Mouse (Mus musculus): Measurements from ENCODE around the gene Scap. TPM values are rescaled to one million over a fixed set of nuclear protein-coding genes. Genes with fewer than 3 reads are reported as not detected.

The Scap gene
- 69.3 to 87.5 TPM (median 75.0 TPM) in 4 replicates for total RNA-seq (2023)

GRCm38 (mm10) chr9:110333135-110333895, at the start of gene Scap:
Gene Scap, plus strand, starts transcription at chr9:110333288.

GRCm38 (mm10) chr9:110304969-110305651, 28.0 kb upstream of the Scap start, which contains the start of gene Elp6:
Gene Elp6, plus strand, starts transcription at chr9:110305173.

GRCm38 (mm10) chr9:110408099-110408773, 75.1 kb downstream of the Scap start, which contains the start of gene Ptpn23:
Gene Ptpn23, minus strand, starts transcription at chr9:110408213.

GRCm38 (mm10) chr9:110419511-110420112, 86.5 kb downstream of the Scap start, which contains the start of gene Ngp:
Gene Ngp, plus strand, starts transcription at chr9:110419747.

Other genes with a start within 250 kb of the Scap start
- 65.0 to 72.3 TPM (median 71.7 TPM) in 4 replicates for gene Smarcc1, start 215.6 kb upstream of the Scap start, total RNA-seq (2023)
- gene Dhx30, start 215.5 kb upstream of the Scap start, total RNA-seq (2023), result 128 to 165 TPM (median 136 TPM) in 4 replicates
- gene Cspg5, start 89.5 kb upstream of the Scap start, total RNA-seq (2023), result 2.9 to 3.4 TPM (median 3.2 TPM) in 4 replicates
- 7.4 to 9.7 TPM (median 8.0 TPM) in 4 replicates for gene Elp6, start 28.1 kb upstream of the Scap start, total RNA-seq (2023)
- gene Ptpn23, start 74.9 kb downstream of the Scap start, total RNA-seq (2023), result 154 to 174 TPM (median 164 TPM) in 4 replicates
- gene Ngp, start 86.5 kb downstream of the Scap start, total RNA-seq (2023), result 2.3 to 3.3 TPM (median 2.7 TPM) in 4 replicates
- gene Klhl18, start 143.4 kb downstream of the Scap start, total RNA-seq (2023), result 49.0 to 52.0 TPM (median 50.9 TPM) in 4 replicates
- 2.7 to 3.7 TPM (median 3.2 TPM) in 4 replicates for gene Kif9, start 143.7 kb downstream of the Scap start, total RNA-seq (2023)
- gene Setd2, start 199.3 kb downstream of the Scap start, total RNA-seq (2023), result 215 to 230 TPM (median 227 TPM) in 4 replicates

Measured in B cell, adult 62 days (primary cell).